Mouse (Mus musculus): ENCODE data around the gene Inip. TPM values are rescaled to one million over a fixed set of nuclear protein-coding genes. Genes with fewer than 3 reads are reported as not detected.
"Not testable (repeated sequence)": the region's sequence is repeated elsewhere in the genome, so short reads cannot be mapped to it uniquely, and the experiment has no call there.

The Inip gene
- polyA plus RNA-seq, 1 experiment from 2014 or later: 78.2 TPM

GRCm38 (mm10) chr4:59793626-59794025, 7.8 kb downstream of the Inip start:
- not testable (repeated sequence) for H3K36me3 ChIP-seq; ATAC-seq (ENCODE audit: insufficient number of reproducible peaks, insufficient read depth, low FRiP score, low TSS enrichment); H3K27me3 ChIP-seq; H3K27ac ChIP-seq; H3K9me3 ChIP-seq; H3K4me2 ChIP-seq (replicated peaks); H3K4me3 ChIP-seq; H3K9ac ChIP-seq; H3K4me1 ChIP-seq
- WGBS: 83% methylated on average over 2 of the region's 2 CpGs

GRCm38 (mm10) chr4:59789015-59789414, 12.4 kb downstream of the Inip start:
- no peaks in the 10 kb centered on the region for H3K27me3 ChIP-seq
- H3K4me1 ChIP-seq: no peaks in the 10 kb centered on the region
- no peaks in the 10 kb centered on the region for H3K36me3 ChIP-seq
- H3K4me2 ChIP-seq (replicated peaks): no peak overlapping the region
- ATAC-seq (ENCODE audit: insufficient number of reproducible peaks, insufficient read depth, low FRiP score, low TSS enrichment): no peak
- H3K4me3 ChIP-seq: no peak overlapping the region
- no peak overlapping the region for H3K27ac ChIP-seq
- H3K9me3 ChIP-seq: no peaks in the 10 kb centered on the region
- no peak overlapping the region for H3K9ac ChIP-seq

GRCm38 (mm10) chr4:59787126-59787525, 14.3 kb downstream of the Inip start:
- Histone ChIP-seq H3K36me3 (no peaks in the 10 kb centered on the region), H3K4me3 (no peak overlapping the region), H3K4me2 (replicated peaks) (no peak overlapping the region), H3K27me3 (no peaks in the 10 kb centered on the region), H3K9me3 (no peaks in the 10 kb centered on the region), H3K27ac (no peak overlapping the region), H3K4me1 (peaks cover 3% of the 10 kb centered on the region; the same call in 1 of the 2 replicates), H3K9ac (no peak overlapping the region)
- 63% methylated on average over 6 of the region's 6 CpGs for WGBS
- no peak for ATAC-seq (ENCODE audit: insufficient number of reproducible peaks, insufficient read depth, low FRiP score, low TSS enrichment)

DNA sequence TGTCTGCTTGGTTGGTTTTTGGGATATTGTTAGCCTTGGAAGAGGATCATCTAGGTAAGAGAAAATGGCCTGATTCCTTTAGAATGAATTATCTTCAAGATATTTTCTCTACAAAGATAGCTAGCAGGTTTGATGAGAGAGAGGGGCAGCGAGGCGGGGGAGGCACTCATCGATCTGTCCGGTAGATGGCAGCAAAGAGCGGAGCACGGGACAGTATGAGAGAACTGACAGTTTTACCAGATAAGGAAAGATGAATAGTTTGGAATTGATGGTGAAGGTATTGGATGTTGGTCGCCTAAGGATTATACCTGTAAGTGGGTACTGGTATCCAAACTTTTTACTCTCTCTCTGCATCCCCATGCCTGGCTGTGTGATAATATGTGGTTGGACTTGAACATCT, 14.7 kb downstream of the Inip start:
- H3K4me1 ChIP-seq: peaks cover 4% of the 10 kb centered on the region; the same call in 1 of the 2 replicates
- no peak overlapping the region for H3K4me2 ChIP-seq (replicated peaks)
- H3K27me3 ChIP-seq: no peaks in the 10 kb centered on the region
- no peak overlapping the region for H3K9ac ChIP-seq
- H3K9me3 ChIP-seq: no peaks in the 10 kb centered on the region
- H3K4me3 ChIP-seq: no peak overlapping the region
- H3K27ac ChIP-seq: no peak overlapping the region
- no peaks in the 10 kb centered on the region for H3K36me3 ChIP-seq
- no peak for ATAC-seq (ENCODE audit: insufficient number of reproducible peaks, insufficient read depth, low FRiP score, low TSS enrichment)
- WGBS: 2% methylated on average over 7 of the region's 7 CpGs

- Histone ChIP-seq H3K9ac (no peak overlapping the region), H3K4me2 (replicated peaks) (no peak overlapping the region)
- 19% methylated on average over 2 of the region's 2 CpGs for WGBS
Measured at GRCm38 (mm10) chr4:59785412-59785811, 16.0 kb downstream of the Inip start.

GRCm38 (mm10) chr4:59783685-59784279, 17.6 kb downstream of the Inip start:
- H3K9ac ChIP-seq: peak overlapping the region; percentile 71
- H3K4me1 ChIP-seq: peaks cover 6% of the 10 kb centered on the region; the same call in 1 of the 2 replicates
- peak; percentile 95 for ATAC-seq (ENCODE audit: insufficient number of reproducible peaks, insufficient read depth, low FRiP score, low TSS enrichment)
- 1% methylated on average over 36 of the region's 36 CpGs for WGBS
- H3K36me3 ChIP-seq: no peaks in the 10 kb centered on the region
- H3K4me3 ChIP-seq: peak overlapping the region; percentile 85
- no peaks in the 10 kb centered on the region for H3K27me3 ChIP-seq
- peak overlapping the region; percentile 47 for H3K27ac ChIP-seq
- peak overlapping the region; percentile 84 for H3K4me2 ChIP-seq (replicated peaks)
- no peaks in the 10 kb centered on the region for H3K9me3 ChIP-seq

More at GRCm38 (mm10) chr4:59785412-59785811, 16.0 kb downstream of the Inip start:
- no peaks in the 10 kb centered on the region for H3K27me3 ChIP-seq
- no peak overlapping the region for H3K27ac ChIP-seq
- no peaks in the 10 kb centered on the region for H3K36me3 ChIP-seq
- H3K4me1 ChIP-seq: peaks cover 6% of the 10 kb centered on the region; the same call in 1 of the 2 replicates
- no peak for ATAC-seq (ENCODE audit: insufficient number of reproducible peaks, insufficient read depth, low FRiP score, low TSS enrichment)
- H3K9me3 ChIP-seq: no peaks in the 10 kb centered on the region
- no peak overlapping the region for H3K4me3 ChIP-seq

GRCm38 (mm10) chr4:59782853-59783684, 18.3 kb downstream of the Inip start:
- under 1% methylated on average over 47 of the region's 47 CpGs for WGBS

GRCm38 (mm10) chr4:59780568-59780967, 20.8 kb downstream of the Inip start:
- Histone ChIP-seq H3K36me3 (no peaks in the 10 kb centered on the region), H3K4me2 (replicated peaks) (no peak overlapping the region), H3K27me3 (no peaks in the 10 kb centered on the region), H3K4me1 (peaks cover 6% of the 10 kb centered on the region; the same call in 1 of the 2 replicates), H3K4me3 (no peak overlapping the region), H3K27ac (no peak overlapping the region), H3K9me3 (no peaks in the 10 kb centered on the region), H3K9ac (no peak overlapping the region)
- 44% methylated on average over 1 of the region's 1 CpGs for WGBS
- no peak for ATAC-seq (ENCODE audit: insufficient number of reproducible peaks, insufficient read depth, low FRiP score, low TSS enrichment)

More at GRCm38 (mm10) chr4:59782853-59783684, 18.3 kb downstream of the Inip start:
- Histone ChIP-seq H3K4me1 (peaks cover 6% of the 10 kb centered on the region; the same call in 1 of the 2 replicates), H3K36me3 (no peaks in the 10 kb centered on the region), H3K27ac (peak overlapping the region; percentile 47; the same call in 1 of the 2 replicates), H3K4me2 (replicated peaks) (peak overlapping the region; percentile 84), H3K9me3 (no peaks in the 10 kb centered on the region), H3K4me3 (peak overlapping the region; percentile 85), H3K27me3 (no peaks in the 10 kb centered on the region), H3K9ac (peak overlapping the region; percentile 71)
- peak; percentile 64 for ATAC-seq (ENCODE audit: insufficient number of reproducible peaks, insufficient read depth, low FRiP score, low TSS enrichment)

DNA sequence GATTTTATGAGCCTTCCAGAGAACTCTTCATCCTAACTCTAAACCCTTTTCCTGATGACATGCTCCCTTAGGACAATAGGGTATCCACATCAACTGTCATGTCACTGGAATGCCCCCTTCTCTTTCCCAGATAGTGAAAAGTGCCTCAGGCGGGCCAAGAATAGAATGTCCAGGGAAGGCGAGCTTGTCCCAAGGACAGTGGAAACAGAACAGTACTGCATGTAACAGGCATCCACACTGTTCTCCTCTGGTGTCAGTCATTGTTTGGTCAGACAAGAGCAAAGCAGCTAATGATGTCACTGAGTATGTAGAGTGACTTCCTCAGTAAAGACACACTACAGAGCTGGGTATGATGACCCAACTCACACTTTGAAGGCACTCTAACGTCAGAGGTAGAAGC, 23.6 kb downstream of the Inip start:
- Histone ChIP-seq H3K4me2 (replicated peaks) (no peak overlapping the region), H3K4me1 (peaks cover 6% of the 10 kb centered on the region; the same call in 1 of the 2 replicates), H3K9ac (no peak overlapping the region), H3K27ac (no peak overlapping the region), H3K4me3 (no peak overlapping the region), H3K36me3 (peaks cover 9% of the 10 kb centered on the region; the same call in 1 of the 2 replicates), H3K9me3 (no peaks in the 10 kb centered on the region), H3K27me3 (no peaks in the 10 kb centered on the region)
- no peak for ATAC-seq (ENCODE audit: insufficient number of reproducible peaks, insufficient read depth, low FRiP score, low TSS enrichment)
- WGBS: 72% methylated on average over 3 of the region's 3 CpGs

- H3K4me1 ChIP-seq: no peaks in the 10 kb centered on the region
- no peak overlapping the region for H3K9ac ChIP-seq
- no peak overlapping the region for H3K4me2 ChIP-seq (replicated peaks)
- H3K4me3 ChIP-seq: no peak overlapping the region
- peaks cover 35% of the 10 kb centered on the region for H3K36me3 ChIP-seq
- ATAC-seq (ENCODE audit: insufficient number of reproducible peaks, insufficient read depth, low FRiP score, low TSS enrichment): no peak
- H3K27me3 ChIP-seq: no peaks in the 10 kb centered on the region
- 76% methylated on average over 17 of the region's 17 CpGs for WGBS
- no peaks in the 10 kb centered on the region for H3K9me3 ChIP-seq
- H3K27ac ChIP-seq: no peak overlapping the region
Measured at GRCm38 (mm10) chr4:59772171-59772879, 29.1 kb downstream of the Inip start.

DNA sequence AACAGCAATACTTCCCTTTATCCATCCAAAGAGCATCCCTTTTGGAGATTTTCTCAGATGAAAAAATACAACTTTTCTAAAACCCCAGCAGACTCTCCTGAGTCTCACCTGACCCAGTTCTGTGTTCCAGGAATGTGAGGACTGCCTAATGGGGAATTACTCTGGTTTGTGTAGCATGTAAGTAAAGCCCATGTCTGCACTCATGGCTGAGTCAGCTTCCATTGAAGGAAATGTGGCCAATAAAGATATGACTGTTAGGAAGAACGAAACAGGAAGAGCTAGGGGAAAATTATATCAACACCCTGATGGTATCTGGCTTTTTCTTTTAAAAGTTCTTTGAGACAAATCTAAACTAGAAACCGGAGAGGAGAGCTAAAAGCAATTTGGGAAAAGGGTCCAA, 33.7 kb downstream of the Inip start:
- no peak for ATAC-seq (ENCODE audit: insufficient number of reproducible peaks, insufficient read depth, low FRiP score, low TSS enrichment)
- no peaks in the 10 kb centered on the region for H3K27me3 ChIP-seq
- 88% methylated on average over 2 of the region's 2 CpGs for WGBS

More for the DNA sequence above, 33.7 kb downstream of the Inip start:
- H3K36me3 ChIP-seq: peaks cover 26% of the 10 kb centered on the region
- no peaks in the 10 kb centered on the region for H3K9me3 ChIP-seq
- H3K27ac ChIP-seq: no peak overlapping the region
- H3K4me2 ChIP-seq (replicated peaks): no peak overlapping the region
- no peak overlapping the region for H3K9ac ChIP-seq
- peaks cover 16% of the 10 kb centered on the region for H3K4me1 ChIP-seq
- no peak overlapping the region for H3K4me3 ChIP-seq
